Mouse (Mus musculus) heart, postnatal 0 days (tissue): ENCODE results near the gene Slc37a1.

Experiments used
- CTCF ChIP-seq: IDR thresholded peaks from 2 replicates; pipeline ENCODE4 v1.5.1; 2016; ENCODE audit warnings: antibody characterized with exemption, control low read depth, low read depth
- EP300 ChIP-seq: IDR thresholded peaks from 2 replicates; pipeline ENCODE4 v1.6.1; 2016; ENCODE audit warnings: antibody characterized with exemption, low read depth

- TF ChIP-seq CTCF (no peak), EP300 (no peak)
Observed at GRCm38 (mm10) chr17:31383320-31383719, 96.7 kb downstream of the Slc37a1 start.
